In genomic region chr7:87938265-87938664, GRCm38 (mm10) we compare ENCODE assay signal across 13 mouse cellular contexts.
DNase-seq lines count a peak whose midpoint lies in the region; ATAC-seq and TF ChIP-seq lines count a peak whose summit lies in the region.
"Had no signal": no experiment of that assay in that cellular context is flagged by ENCODE, and none has a peak within 500 bp of the region (broad histone marks: within the 10 kb centered on the region; RNA-seq: fewer than 3 reads in every experiment).

No protein-coding gene starts in this region.

- 0 out of 2 replicates have a peak, but pooled peaks have one; percentile 8 for TF ChIP-seq EP300 in liver, postnatal 0 days (IDR thresholded peaks at IDR 0.05; ENCODE audit: low read depth)

- TF ChIP-seq CTCF in lung, embryonic 14.5 days (IDR thresholded peaks at IDR 0.05; ENCODE audit: low read depth), result no peak
- no peak for TF ChIP-seq CTCF in lung, adult 2 months (IDR thresholded peaks at IDR 0.05; ENCODE audit: insufficient read depth, low read length)
- TF ChIP-seq CTCF in liver, postnatal 0 days (IDR thresholded peaks at IDR 0.05; ENCODE audit: low read depth), result no peak

- H3K27ac ChIP-seq in lung, embryonic 14.5 days (ENCODE audit: low read depth), result no peak overlapping the region
- H3K27ac ChIP-seq in forebrain, embryonic 13.5 days, result no peak overlapping the region
- H3K27ac ChIP-seq in liver, postnatal 0 days (ENCODE audit: low read depth), result no peak overlapping the region
- H3K27ac ChIP-seq in neural tube, embryonic 12.5 days, result no peak overlapping the region
- H3K27ac ChIP-seq: heart, embryonic 15.5 days; stomach, postnatal 0 days had no signal

- no peak overlapping the region for H3K9ac ChIP-seq in lung, embryonic 14.5 days
- H3K9ac ChIP-seq in forebrain, embryonic 13.5 days, result no peak overlapping the region
- H3K9ac ChIP-seq in liver, postnatal 0 days (replicated peaks), result no peak overlapping the region
- H3K9ac ChIP-seq in neural tube, embryonic 12.5 days, result no peak overlapping the region
- H3K9ac ChIP-seq: heart, embryonic 15.5 days had no signal

- no peak overlapping the region for H3K4me2 ChIP-seq in lung, embryonic 14.5 days
- no peak overlapping the region for H3K4me2 ChIP-seq in forebrain, embryonic 13.5 days
- no peak overlapping the region for H3K4me2 ChIP-seq in liver, postnatal 0 days (ENCODE audit: low read depth, low read length)
- H3K4me2 ChIP-seq in neural tube, embryonic 12.5 days (replicated peaks), result no peak overlapping the region
- H3K4me2 ChIP-seq: heart, embryonic 15.5 days had no signal

- H3K4me1 ChIP-seq in lung, embryonic 14.5 days (ENCODE audit: insufficient read depth), result no peaks in the 10 kb centered on the region
- no peaks in the 10 kb centered on the region for H3K4me1 ChIP-seq in lung, adult 2 months (ENCODE audit: control insufficient read depth, insufficient read depth, low read length)
- H3K4me1 ChIP-seq in forebrain, embryonic 13.5 days, result no peaks in the 10 kb centered on the region
- H3K4me1 ChIP-seq in liver, postnatal 0 days (ENCODE audit: insufficient read depth), result no peaks in the 10 kb centered on the region
- H3K4me1 ChIP-seq in neural tube, embryonic 12.5 days, result no peaks in the 10 kb centered on the region
- H3K4me1 ChIP-seq: heart, embryonic 15.5 days had no signal

- no peak for TF ChIP-seq POLR2A in lung, adult 2 months (IDR thresholded peaks at IDR 0.05; ENCODE audit: borderline replicate concordance, extremely low read depth, low read depth, low read length)

- ATAC-seq in lung, embryonic 14.5 days (ENCODE audit: insufficient read depth), result peak; percentile 81; the same call in 1 of the 2 replicates
- peak; percentile 86 for ATAC-seq in forebrain, embryonic 13.5 days
- no peak; the same call in 1 of the 2 replicates for ATAC-seq in liver, postnatal 0 days
- ATAC-seq in neural tube, embryonic 12.5 days (ENCODE audit: low FRiP score, low read depth), result peak; percentile 74
- ATAC-seq in cerebellum, adult (ENCODE audit: insufficient number of reproducible peaks, low FRiP score, low TSS enrichment), result no peak

- H3K9me3 ChIP-seq in lung, embryonic 14.5 days (ENCODE audit: low read depth, low read length), result no peaks in the 10 kb centered on the region
- H3K9me3 ChIP-seq in forebrain, embryonic 13.5 days (replicated peaks), result no peaks in the 10 kb centered on the region
- H3K9me3 ChIP-seq in liver, postnatal 0 days (ENCODE audit: low read length), result no peaks in the 10 kb centered on the region
- H3K9me3 ChIP-seq in neural tube, embryonic 12.5 days, result no peaks in the 10 kb centered on the region
- H3K9me3 ChIP-seq: heart, embryonic 15.5 days had no signal

- no peak overlapping the region for H3K4me3 ChIP-seq in lung, embryonic 14.5 days (ENCODE audit: low read depth, low read length)
- H3K4me3 ChIP-seq in lung, adult 2 months (replicated peaks; ENCODE audit: extremely low read depth, low read depth, low read length), result no peak overlapping the region
- no peak overlapping the region for H3K4me3 ChIP-seq in forebrain, embryonic 13.5 days
- H3K4me3 ChIP-seq in liver, postnatal 0 days (ENCODE audit: low read depth, low read length), result no peak overlapping the region
- no peak overlapping the region for H3K4me3 ChIP-seq in neural tube, embryonic 12.5 days
- H3K4me3 ChIP-seq: erythroblast, embryonic 14.5 days; heart, embryonic 15.5 days had no signal

- no peaks in the 10 kb centered on the region for H3K36me3 ChIP-seq in lung, embryonic 14.5 days (ENCODE audit: insufficient read depth)
- H3K36me3 ChIP-seq in forebrain, embryonic 13.5 days (ENCODE audit: poor library complexity, severe bottlenecking), result no peaks in the 10 kb centered on the region
- H3K36me3 ChIP-seq in liver, postnatal 0 days (replicated peaks; ENCODE audit: insufficient read depth, low read length), result no peaks in the 10 kb centered on the region
- no peaks in the 10 kb centered on the region for H3K36me3 ChIP-seq in neural tube, embryonic 12.5 days
- H3K36me3 ChIP-seq: heart, embryonic 15.5 days had no signal

- no peaks in the 10 kb centered on the region for H3K27me3 ChIP-seq in lung, embryonic 14.5 days (ENCODE audit: insufficient read depth, low read length)
- no peaks in the 10 kb centered on the region for H3K27me3 ChIP-seq in forebrain, embryonic 13.5 days
- H3K27me3 ChIP-seq in liver, postnatal 0 days (ENCODE audit: insufficient read depth, low read length), result no peaks in the 10 kb centered on the region
- no peaks in the 10 kb centered on the region for H3K27me3 ChIP-seq in neural tube, embryonic 12.5 days (replicated peaks)
- H3K27me3 ChIP-seq: heart, embryonic 15.5 days had no signal

- peak; percentile 72 for DNase-seq in lung, embryonic 14.5 days
- DNase-seq in lung, adult 2 months, result no peak
- no peak for DNase-seq in liver, postnatal 0 days
- DNase-seq in testis, postnatal 10 days (ENCODE audit: low spot score), result no peak
- DNase-seq: cerebellum, postnatal 14 days; gastrocnemius, postnatal 36 days; kidney, adult 2 months had no signal

- 13% methylated on average over 5 of the region's 5 CpGs for WGBS in lung, embryonic 14.5 days
- 15% methylated on average over 5 of the region's 5 CpGs for WGBS in lung, adult 2 months
- WGBS in forebrain, embryonic 13.5 days, result 39% methylated on average over 5 of the region's 5 CpGs
- 21% methylated on average over 5 of the region's 5 CpGs for WGBS in liver, postnatal 0 days (ENCODE audit: insufficient replicate concordance)
- WGBS in neural tube, embryonic 12.5 days, result 27% methylated on average over 5 of the region's 5 CpGs

Comparison
In these comparisons a context has a peak if more than half of its experiments do, and no peak if none do; other contexts are left out.
1. ATAC-seq: peak in lung, embryonic 14.5 days (single experiment), forebrain, embryonic 13.5 days (single experiment) and neural tube, embryonic 12.5 days (single experiment); none in liver, postnatal 0 days (single experiment) and cerebellum, adult (single experiment).